Comparison of ENCODE assay signal across 11 mouse cellular contexts in genomic region chr2:116893316-116893987, GRCm38 (mm10). TPM values are rescaled to one million over a fixed set of nuclear protein-coding genes. Genes with fewer than 3 reads are reported as not detected.
DNase-seq lines count a peak whose midpoint lies in the region; ATAC-seq and TF ChIP-seq lines count a peak whose summit lies in the region.
"Had no signal": no experiment of that assay in that cellular context is flagged by ENCODE, and none has a peak within 500 bp of the region (broad histone marks: within the 10 kb centered on the region; RNA-seq: fewer than 3 reads in every experiment).

No protein-coding gene starts in this region.

- no peak overlapping the region for H3K4me3 ChIP-seq in heart, embryonic 11.5 days (ENCODE audit: low read depth, low read length)
- H3K4me3 ChIP-seq in hindbrain, embryonic 10.5 days, result peak overlapping the region; percentile 49
- H3K4me3 ChIP-seq in midbrain, embryonic 10.5 days, result peak overlapping the region; percentile 55

- H3K27ac ChIP-seq in heart, embryonic 11.5 days (ENCODE audit: low read depth, low read length), result no peak overlapping the region
- no peak overlapping the region for H3K27ac ChIP-seq in hindbrain, embryonic 10.5 days
- no peak overlapping the region for H3K27ac ChIP-seq in midbrain, embryonic 10.5 days (replicated peaks)

- no peak for DNase-seq in heart, postnatal 4 days
- DNase-seq in brain, embryonic 14.5 days (ENCODE audit: low read depth), result peak; percentile 14
- no peak for DNase-seq in hindbrain, embryonic 10.5 days (ENCODE audit: low spot score)
- DNase-seq in midbrain, embryonic 10.5 days (ENCODE audit: low spot score), result no peak
- DNase-seq in right cerebral cortex, adult 18-20 months, result no peak
- DNase-seq in urinary bladder, postnatal 10 days (ENCODE audit: low spot score), result no peak
- no peak for DNase-seq in ovary, postnatal 36 days (ENCODE audit: low spot score)
- DNase-seq: right cerebral cortex, postnatal 25 days had no signal

- ATAC-seq in heart, embryonic 11.5 days (replicated peaks; ENCODE audit: insufficient number of reproducible peaks, low FRiP score, low TSS enrichment), result no peak; the same call in 1 of the 2 replicates

- 40% methylated on average over 14 of the region's 14 CpGs for WGBS in heart, embryonic 11.5 days (ENCODE audit: insufficient replicate concordance)
- 45% methylated on average over 14 of the region's 14 CpGs for WGBS in hindbrain, embryonic 10.5 days
- WGBS in midbrain, embryonic 10.5 days, result 48% methylated on average over 14 of the region's 14 CpGs

- H3K4me1 ChIP-seq in heart, embryonic 11.5 days (ENCODE audit: control insufficient read depth, insufficient read depth, low read length), result no peaks in the 10 kb centered on the region
- peaks cover 7% of the 10 kb centered on the region; the same call in 1 of the 2 replicates for H3K4me1 ChIP-seq in hindbrain, embryonic 10.5 days (replicated peaks)
- peaks cover 10% of the 10 kb centered on the region for H3K4me1 ChIP-seq in midbrain, embryonic 10.5 days

- TF ChIP-seq POLR2A in brain, embryonic 14.5 days (IDR thresholded peaks at IDR 0.05; ENCODE audit: borderline replicate concordance, extremely low read depth, insufficient read depth, insufficient read length, poor library complexity, severe bottlenecking), result no peak

- H3K27me3 ChIP-seq in heart, embryonic 11.5 days (ENCODE audit: control insufficient read depth, insufficient read depth, low read length), result no peaks in the 10 kb centered on the region
- peaks cover 8% of the 10 kb centered on the region for H3K27me3 ChIP-seq in hindbrain, embryonic 10.5 days (ENCODE audit: insufficient read depth, poor library complexity, severe bottlenecking)
- H3K27me3 ChIP-seq in midbrain, embryonic 10.5 days (ENCODE audit: low read depth, poor library complexity, severe bottlenecking), result peaks cover 18% of the 10 kb centered on the region

- no peaks in the 10 kb centered on the region for H3K9me3 ChIP-seq in heart, embryonic 11.5 days (replicated peaks; ENCODE audit: control insufficient read depth, low read length)
- H3K9me3 ChIP-seq in hindbrain, embryonic 10.5 days, result no peaks in the 10 kb centered on the region
- H3K9me3 ChIP-seq in midbrain, embryonic 10.5 days (replicated peaks), result no peaks in the 10 kb centered on the region
- H3K9me3 ChIP-seq: megakaryocyte, embryonic 14.5 days had no signal

- peak overlapping the region; percentile 61 for H3K4me2 ChIP-seq in heart, embryonic 11.5 days

- no peak overlapping the region for H3K9ac ChIP-seq in heart, embryonic 11.5 days (ENCODE audit: low read depth, low read length)

- TF ChIP-seq CTCF in brain, embryonic 14.5 days (IDR thresholded peaks at IDR 0.05; ENCODE audit: borderline replicate concordance, extremely low read depth, insufficient read depth, insufficient read length), result no peak

- H3K36me3 ChIP-seq in heart, embryonic 11.5 days (ENCODE audit: control insufficient read depth, insufficient read depth, low read length), result no peaks in the 10 kb centered on the region
- no peaks in the 10 kb centered on the region for H3K36me3 ChIP-seq in hindbrain, embryonic 10.5 days
- no peaks in the 10 kb centered on the region for H3K36me3 ChIP-seq in midbrain, embryonic 10.5 days

RNA-seq across cellular contexts. Expression of gene Tmco5, which starts 15.0 kb away (rescaled TPM):
- polyA plus RNA-seq in heart, embryonic 11.5 days (2014; fragmentation: Nextera tagmentation; extraction: Ambion mirVana), result not detected in 2 replicates
- total RNA-seq in heart, postnatal 4 days (2021), result not detected
- polyA plus RNA-seq in brain, embryonic 14.5 days (2012; rRNA removed), result not detected in 2 replicates
- polyA plus RNA-seq in hindbrain, embryonic 10.5 days (2016; fragmentation: Nextera tagmentation; extraction: Ambion mirVana), result not detected in 2 replicates
- polyA plus RNA-seq in midbrain, embryonic 10.5 days (2016; fragmentation: Nextera tagmentation; extraction: Ambion mirVana), result not detected in 2 replicates
- polyA plus RNA-seq: large intestine, adult 2 months had no signal
